Mouse (Mus musculus) heart, postnatal 10 days (tissue): Measurements from ENCODE around the gene Ano6. TPM values are rescaled to one million over a fixed set of nuclear protein-coding genes. Genes with fewer than 3 reads are reported as not detected.

Source experiments
- DNase-seq, 2 experiments: peaks; one replicate each; pipeline ENCODE4 v3.0.0; 2021
- intact Hi-C: fragments of 180-260 bp; cut with DNase I; formaldehyde crosslinking; loops from one replicate; pipeline ENCODE4 v1.15.1; 2025
- total RNA-seq, 2 experiments: library from RNA; stranded (reverse); gene quantifications; 2 replicates each; pipeline ENCODE4 v1.2.3; 2021

Gene Ano6
- total RNA-seq, 2 experiments from 2014 or later, result 42.8 to 43.7 TPM

GRCm38 (mm10) chr15:95910099-95910780 lies 119.6 kb downstream of the Ano6 start:
- intact Hi-C loops, result no loop called here
- DNase-seq, result no peak

GRCm38 (mm10) chr15:95914963-95915362 lies 124.3 kb downstream of the Ano6 start:
- DNase-seq, result no peak
- intact Hi-C loops, result loop anchor here (5.0 kb wide), 1 partner anchor 33 kb away; no protein-coding TSS in a partner anchor

GRCm38 (mm10) chr15:95915477-95915876 lies 124.8 kb downstream of the Ano6 start:
- no peak for DNase-seq
- intact Hi-C loops, result loop anchor here (5.0 kb wide), 1 partner anchor 33 kb away; no protein-coding TSS in a partner anchor

- intact Hi-C loops, result loop anchor here (5.0 kb wide), 1 partner anchor 35 kb away; no protein-coding TSS in a partner anchor
- DNase-seq, result no peak
These were observed 126.7 kb downstream of the Ano6 start for GRCm38 (mm10) chr15:95917330-95917729.

GRCm38 (mm10) chr15:95920047-95920446 lies 129.4 kb downstream of the Ano6 start:
- intact Hi-C loops, result no loop called here
- DNase-seq, result no peak

- intact Hi-C loops, result no loop called here
- no peak for DNase-seq
These were observed 130.4 kb downstream of the Ano6 start for GRCm38 (mm10) chr15:95921072-95921471.

GRCm38 (mm10) chr15:95921639-95922038 lies 131.0 kb downstream of the Ano6 start:
- intact Hi-C loops, result no loop called here
- DNase-seq, result no peak

GRCm38 (mm10) chr15:95922558-95922957 lies 131.9 kb downstream of the Ano6 start:
- DNase-seq, result no peak
- intact Hi-C loops, result no loop called here

- DNase-seq, result no peak
These were observed 134.8 kb downstream of the Ano6 start for GRCm38 (mm10) chr15:95925334-95925986.

GRCm38 (mm10) chr15:95929087-95929486 lies 138.4 kb downstream of the Ano6 start:
- intact Hi-C loops, result no loop called here

More at GRCm38 (mm10) chr15:95925334-95925986, 134.8 kb downstream of the Ano6 start:
- intact Hi-C loops, result no loop called here

GRCm38 (mm10) chr15:95931013-95931775 lies 140.6 kb downstream of the Ano6 start:
- DNase-seq, result peak; percentile 41 to 47
- intact Hi-C loops, result no loop called here

More at GRCm38 (mm10) chr15:95929087-95929486, 138.4 kb downstream of the Ano6 start:
- DNase-seq, result no peak

- peak; percentile 78 to 79 for DNase-seq
- intact Hi-C loops, result no loop called here
These were observed 141.7 kb downstream of the Ano6 start for GRCm38 (mm10) chr15:95932358-95932757.

GRCm38 (mm10) chr15:95935141-95935540 lies 144.5 kb downstream of the Ano6 start:
- intact Hi-C loops, result no loop called here

GRCm38 (mm10) chr15:95943470-95943869 lies 152.8 kb downstream of the Ano6 start:
- intact Hi-C loops, result loop anchor here (2.0 kb wide), 1 partner anchor 171 kb away; no protein-coding TSS in a partner anchor
- peak; percentile 39 to 40 for DNase-seq

More at GRCm38 (mm10) chr15:95935141-95935540, 144.5 kb downstream of the Ano6 start:
- DNase-seq, result no peak

GRCm38 (mm10) chr15:95944299-95944698 lies 153.7 kb downstream of the Ano6 start:
- DNase-seq, result no peak
- intact Hi-C loops, result no loop called here

- intact Hi-C loops, result no loop called here
- no peak for DNase-seq
These were observed 155.5 kb downstream of the Ano6 start for GRCm38 (mm10) chr15:95945951-95946708.

GRCm38 (mm10) chr15:95948411-95948810 lies 157.8 kb downstream of the Ano6 start:
- intact Hi-C loops, result no loop called here
- no peak for DNase-seq

- no peak for DNase-seq
- intact Hi-C loops, result no loop called here
These were observed 158.7 kb downstream of the Ano6 start for GRCm38 (mm10) chr15:95949336-95949735.

GRCm38 (mm10) chr15:95951497-95951896 lies 160.9 kb downstream of the Ano6 start:
- intact Hi-C loops, result no loop called here
- DNase-seq, result peak; percentile 31 to 36

- intact Hi-C loops, result no loop called here
- no peak for DNase-seq
These were observed 166.0 kb downstream of the Ano6 start for GRCm38 (mm10) chr15:95956692-95957091.
